Mouse (Mus musculus): ENCODE results near the gene Hpse2.
"Not testable (repeated sequence)": the region's sequence is repeated elsewhere in the genome, so short reads cannot be mapped to it uniquely, and the experiment has no call there.

Gene Hpse2

GRCm38 (mm10) chr19:42839118-42839517 is 549.0 kb downstream of the Hpse2 start:
- no peak for DNase-seq

- DNase-seq = no peak
Observed at GRCm38 (mm10) chr19:42838271-42838670, 549.9 kb downstream of the Hpse2 start.

GRCm38 (mm10) chr19:42837591-42837990 is 550.6 kb downstream of the Hpse2 start:
- DNase-seq = no peak

- no peak for DNase-seq
Observed at GRCm38 (mm10) chr19:42833126-42833525, 555.0 kb downstream of the Hpse2 start.

GRCm38 (mm10) chr19:42832251-42832650 is 555.9 kb downstream of the Hpse2 start:
- no peak for DNase-seq

DNA sequence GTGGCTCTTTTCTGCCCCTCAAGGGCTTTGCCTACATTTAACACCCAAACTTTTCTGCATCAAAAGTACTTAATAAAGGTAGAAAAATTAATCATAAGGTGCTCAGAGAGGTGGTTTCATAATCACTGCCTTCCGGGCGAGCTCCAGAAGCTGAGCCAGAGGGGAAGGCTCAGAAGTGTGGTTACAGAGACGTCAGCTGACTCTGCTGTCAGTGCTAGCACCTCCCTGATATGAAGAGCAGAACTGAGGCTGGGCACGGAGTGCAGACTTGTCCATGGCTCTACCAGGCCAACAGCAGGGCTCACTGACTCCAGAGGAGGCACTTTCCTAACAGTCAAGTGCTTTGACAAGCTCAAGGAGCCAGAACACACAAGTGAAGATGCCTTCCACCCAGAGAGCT is 559.0 kb downstream of the Hpse2 start:
- DNase-seq = no peak

GRCm38 (mm10) chr19:42827843-42828242 is 560.3 kb downstream of the Hpse2 start:
- DNase-seq = no peak

GRCm38 (mm10) chr19:42820109-42820508 is 568.0 kb downstream of the Hpse2 start:
- DNase-seq = no peak

- no peak for DNase-seq
Observed at GRCm38 (mm10) chr19:42817761-42818160, 570.4 kb downstream of the Hpse2 start.

- no peak for DNase-seq
Observed at GRCm38 (mm10) chr19:42816261-42816660, 571.9 kb downstream of the Hpse2 start.

DNA sequence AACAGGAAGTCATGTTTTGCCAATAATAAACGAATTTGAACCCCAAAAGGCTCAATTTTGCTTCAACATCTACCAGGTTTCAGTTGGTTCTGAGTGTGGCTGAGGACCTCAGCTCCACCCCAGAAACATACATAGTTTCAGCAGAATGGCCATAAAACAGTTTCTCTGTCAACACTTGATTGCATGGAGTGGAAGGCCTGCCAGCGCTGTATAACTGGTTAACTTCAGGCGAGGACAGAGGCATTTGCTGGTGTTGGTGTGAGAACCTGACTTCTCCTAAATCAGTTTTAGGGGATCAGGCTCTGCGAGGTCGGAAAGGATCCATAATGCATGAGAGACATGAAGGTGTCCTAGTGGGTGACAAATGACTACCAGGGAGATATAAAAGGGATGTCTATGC is 578.0 kb downstream of the Hpse2 start:
- no peak for DNase-seq

DNA sequence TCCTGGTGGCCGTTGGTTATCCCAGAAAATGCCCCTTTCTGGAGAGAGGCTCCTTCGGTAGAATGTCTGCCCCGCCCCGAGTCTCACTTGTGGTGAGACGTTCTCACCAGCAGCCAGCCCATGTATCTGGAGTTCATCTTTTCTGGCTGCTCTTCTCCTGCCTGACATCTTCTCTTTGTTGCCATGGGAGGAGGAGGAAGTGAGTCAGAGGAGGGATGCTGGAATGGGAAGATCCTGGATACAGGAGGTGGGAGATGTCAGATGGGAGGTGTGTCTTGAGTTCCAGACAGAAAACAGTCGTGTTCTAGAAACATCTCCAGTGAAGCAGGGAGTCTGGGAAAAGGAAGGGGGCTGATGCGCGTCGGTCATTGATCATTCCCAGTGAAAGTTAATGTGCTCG is 578.7 kb downstream of the Hpse2 start:
- no peak for DNase-seq

- DNase-seq = no peak
Observed at GRCm38 (mm10) chr19:42797866-42798265, 590.3 kb downstream of the Hpse2 start.

- no peak for DNase-seq
Observed at GRCm38 (mm10) chr19:42795801-42796200, 592.4 kb downstream of the Hpse2 start.

DNA sequence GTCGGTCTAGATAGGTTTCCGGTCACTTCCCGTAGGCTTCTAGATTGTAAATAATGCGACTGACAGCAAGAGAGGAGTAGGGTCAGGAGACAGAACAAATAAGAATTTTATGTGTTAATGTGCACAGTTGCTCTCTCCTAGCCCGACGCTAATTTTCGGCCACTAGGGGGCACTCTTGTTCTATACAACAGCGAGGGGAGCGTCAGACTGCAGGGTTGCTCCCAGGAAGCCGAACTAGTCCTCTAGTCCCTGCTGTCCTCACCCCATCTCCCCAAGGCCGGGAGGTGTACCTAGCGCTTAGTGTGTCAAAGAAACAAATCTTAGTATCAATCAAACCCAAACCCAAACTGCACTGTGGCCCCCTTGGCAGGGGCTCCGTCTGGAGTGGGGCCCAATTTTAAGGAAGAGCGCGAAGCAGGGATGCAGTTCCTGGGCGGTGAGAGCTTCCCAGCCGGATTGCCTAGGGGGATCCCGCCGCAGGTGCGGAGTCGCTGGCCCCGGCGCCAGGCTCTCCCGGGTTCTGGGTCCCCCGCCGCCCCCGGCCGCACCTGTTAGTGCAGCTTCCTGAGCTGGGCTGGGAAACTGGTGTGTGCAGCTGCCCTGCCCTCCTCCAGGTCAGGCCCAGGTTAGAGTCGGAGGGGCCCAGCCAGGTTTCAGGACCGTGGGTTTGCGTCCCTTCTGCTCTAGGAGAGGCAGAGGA is 593.1 kb downstream of the Hpse2 start:
- DNase-seq = peak; percentile 87

DNA sequence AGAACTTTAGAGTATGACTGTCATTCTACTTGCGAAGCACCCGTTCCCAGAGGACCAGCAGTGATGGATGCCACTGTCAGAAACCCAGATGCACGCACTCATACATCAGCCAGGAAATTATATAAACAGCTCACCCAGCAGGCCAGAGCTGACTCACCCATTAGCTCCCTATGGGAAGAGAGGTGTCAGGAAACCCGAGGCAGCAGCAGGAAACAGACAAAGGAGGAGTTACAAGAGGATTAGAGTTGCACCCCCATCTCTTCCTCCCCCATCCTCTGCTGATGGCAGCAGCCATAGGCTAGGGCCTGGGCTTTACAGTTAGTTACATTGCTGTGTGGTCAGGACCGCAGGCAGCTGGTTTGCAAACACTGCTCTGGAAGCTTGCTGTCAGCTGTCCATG is 599.8 kb downstream of the Hpse2 start:
- DNase-seq = no peak

DNA sequence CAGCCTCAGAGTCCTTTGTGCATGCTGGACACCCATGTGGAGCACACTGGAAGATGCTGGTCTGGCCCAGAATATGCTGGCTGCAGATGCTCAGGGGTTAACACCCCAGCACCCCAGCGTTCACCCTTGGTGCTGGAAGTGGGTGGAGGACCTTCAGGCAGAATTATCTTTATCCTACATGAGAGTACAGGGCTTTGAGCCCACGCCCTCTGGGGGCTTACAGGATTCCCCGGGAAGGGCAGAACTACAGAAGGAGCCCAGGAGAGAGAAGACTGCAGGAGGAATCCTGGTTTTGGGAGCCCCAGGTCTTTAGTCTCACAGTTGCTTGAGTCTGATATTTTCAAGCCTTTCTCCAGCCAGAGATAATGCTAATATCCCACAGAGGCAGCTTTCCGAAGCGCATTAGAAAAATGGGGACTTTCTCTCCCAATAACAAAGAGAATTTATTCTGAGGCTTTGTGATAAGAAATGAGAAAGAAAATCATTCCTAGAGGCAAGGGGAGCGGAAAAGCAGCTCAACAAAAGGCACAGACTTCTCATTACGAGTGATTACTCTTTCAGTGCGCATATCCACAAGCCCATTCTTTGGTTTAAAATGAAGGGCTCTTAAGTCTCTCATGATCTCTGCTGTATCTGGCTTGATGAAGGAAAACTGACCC is 602.5 kb downstream of the Hpse2 start:
- DNase-seq = no peak

DNA sequence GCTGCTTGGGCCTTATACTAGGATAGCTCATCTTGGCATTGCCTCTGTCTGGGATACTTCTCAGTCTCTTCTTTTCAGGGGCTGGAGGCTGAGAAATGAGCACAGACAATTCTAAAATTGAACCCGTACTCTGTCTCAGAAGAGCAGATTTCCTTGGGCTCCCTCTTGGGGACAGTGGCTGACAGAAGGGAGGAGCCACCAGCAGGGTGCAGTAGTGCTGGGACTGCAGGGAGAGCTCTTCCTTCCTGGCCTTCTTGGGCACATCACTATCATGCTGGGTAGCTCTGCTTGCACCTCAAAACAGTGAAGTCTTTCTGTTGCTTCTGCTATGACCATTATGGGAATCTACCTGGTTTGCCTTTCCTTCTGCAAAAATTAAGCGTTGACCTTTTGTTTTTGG is 603.0 kb downstream of the Hpse2 start:
- DNase-seq = no peak

- DNase-seq = not testable (repeated sequence)
Observed at GRCm38 (mm10) chr19:42780156-42780538, 608.0 kb downstream of the Hpse2 start.

DNA sequence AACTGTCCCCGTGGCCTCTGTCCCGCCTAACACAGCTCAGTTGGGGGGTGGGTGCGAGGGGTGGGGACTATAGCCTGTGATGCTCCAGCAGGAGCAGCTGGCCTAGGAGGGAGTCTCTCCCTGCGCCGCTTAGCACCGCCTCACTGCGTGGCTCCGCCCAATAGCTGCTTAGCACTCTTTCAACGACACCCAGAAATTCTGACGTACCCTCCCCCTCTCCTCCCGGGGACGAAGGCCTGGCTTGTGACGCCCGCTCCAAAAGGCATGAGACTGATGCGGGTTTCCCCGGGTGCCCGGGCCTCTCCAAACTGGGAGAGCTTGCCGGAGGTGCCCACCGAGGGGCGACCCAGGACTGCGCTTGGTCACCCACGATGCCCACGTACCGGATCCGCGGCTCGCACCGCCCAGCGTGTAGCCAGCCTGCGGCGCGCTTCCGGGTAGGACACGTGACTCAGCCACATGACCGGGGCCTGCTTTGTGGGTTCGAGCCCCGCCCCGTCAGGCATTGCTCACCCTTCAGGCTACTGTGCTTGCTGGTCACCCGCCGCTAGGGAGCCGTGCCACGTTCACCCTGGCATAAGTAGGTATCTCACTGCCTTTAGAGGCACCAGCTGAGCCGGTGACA is 608.5 kb downstream of the Hpse2 start, which contains the start of gene Hps1:
Gene Hps1, minus strand, starts transcription at position 448 of the 625 bp plus-strand sequence.
- DNase-seq = peak; percentile 91

DNA sequence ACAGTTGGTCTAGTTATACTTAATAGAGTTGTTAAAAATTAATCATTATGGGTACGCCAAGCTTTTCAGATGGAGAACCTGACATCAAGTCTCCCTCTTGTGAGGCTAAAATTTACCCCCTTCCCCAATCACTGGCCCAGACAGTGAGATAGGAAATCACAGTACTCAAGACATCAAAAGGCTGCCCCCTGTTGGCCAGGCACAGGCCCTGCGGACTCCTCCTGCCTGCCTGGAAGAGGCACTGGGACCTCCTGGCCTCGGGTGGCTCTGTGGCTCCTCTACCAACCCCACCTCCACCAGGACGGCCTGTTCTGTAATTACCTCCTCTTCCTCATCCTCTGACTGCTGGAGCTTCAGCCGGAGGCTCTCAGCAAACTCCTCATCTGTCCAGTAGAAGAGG is 610.4 kb downstream of the Hpse2 start:
- DNase-seq = no peak

DNA sequence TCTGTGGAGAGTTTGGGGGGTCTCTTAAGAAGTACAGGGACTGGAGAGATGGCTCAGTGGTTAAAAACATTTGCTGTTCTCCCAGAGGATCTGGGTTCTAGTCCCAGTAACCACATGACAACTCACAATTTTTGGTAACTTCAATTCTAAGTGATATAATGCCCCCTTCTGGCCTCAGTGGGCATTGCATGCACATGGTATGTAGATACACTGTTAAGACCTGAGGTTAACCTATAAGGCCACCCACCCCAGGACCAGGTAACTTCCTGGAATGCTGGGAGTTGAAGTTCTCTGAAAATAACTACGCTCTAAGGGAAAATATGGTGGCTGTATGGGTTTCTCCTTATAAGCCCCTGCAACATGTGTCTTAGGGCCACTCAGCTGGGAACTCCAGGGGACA is 611.3 kb downstream of the Hpse2 start:
- DNase-seq = no peak

- DNase-seq = no peak
Observed at GRCm38 (mm10) chr19:42770141-42770872, 617.8 kb downstream of the Hpse2 start.

GRCm38 (mm10) chr19:42769648-42770047 is 618.5 kb downstream of the Hpse2 start:
- DNase-seq = no peak

Measured in right cerebral cortex, postnatal 25 days (tissue).